Mouse (Mus musculus): ENCODE measurements around the gene Bpifb1.

- TF ChIP-seq POLR2A (IDR thresholded peaks at IDR 0.05; ENCODE audit: insufficient read depth, low read depth, low read length) (no peak), CTCF (IDR thresholded peaks at IDR 0.05) (no peak)
These were observed 29.3 kb downstream of the Bpifb1 start for GRCm38 (mm10) chr2:154219950-154220349.
